ENCODE assay signal across 9 mouse cellular contexts in genomic region chr17:8264638-8265037, GRCm38 (mm10). TPM values are rescaled to one million over a fixed set of nuclear protein-coding genes. Genes with fewer than 3 reads are reported as not detected.
DNase-seq lines count a peak whose midpoint lies in the region.
"Had no signal": no experiment of that assay in that cellular context is flagged by ENCODE, and none has a peak within 500 bp of the region (broad histone marks: within the 10 kb centered on the region; RNA-seq: fewer than 3 reads in every experiment).

No protein-coding gene starts in this region.

- DNase-seq in 416B (ENCODE audit: low read depth) (peak; percentile 75), adipocyte (ENCODE audit: low spot score) (peak; percentile 90)
- DNase-seq in cerebellum, postnatal 25 days: peak; percentile 55 to 66
- peak; percentile 51 to 89 for DNase-seq in frontal cortex, adult 2 months (ENCODE audit: extremely low spot score in 1 of 2, low spot score in 1 of 2)
- DNase-seq in induced T-regulatory cell, adult 2 months (ENCODE audit: low read depth): peak; percentile 78
- peak; percentile 40 to 80 for DNase-seq in layer of hippocampus, postnatal 14 days (ENCODE audit: low spot score in 2 of 2)
- DNase-seq in lung, postnatal 25 days (ENCODE audit: low spot score): peak; percentile 73
- peak; percentile 72 for DNase-seq in right cerebral cortex, adult 18-20 months

RNA-seq across cellular contexts. Expression of gene Mpc1, which starts 18.1 kb away (rescaled TPM):
- 383 and 417 TPM in 2 replicates for polyA plus RNA-seq in frontal cortex, adult 2 months (2012; rRNA removed)
- total RNA-seq in layer of hippocampus, postnatal 14 days (2021): 100 to 1,000 TPM; 165 to 175 TPM

RNA-seq across cellular contexts. Expression of gene Ccr6, which starts 28.8 kb away (rescaled TPM):
- polyA plus RNA-seq in frontal cortex, adult 2 months (2012; rRNA removed): 0.08 TPM in 1 of 2 replicates, not detected in the other
- not detected for total RNA-seq in layer of hippocampus, postnatal 14 days (2021)
- total RNA-seq: gastrocnemius, postnatal 10 days had no signal

RNA-seq across cellular contexts. Expression of gene Sft2d1, which starts 46.3 kb away (rescaled TPM):
- 117 and 134 TPM in 2 replicates for polyA plus RNA-seq in frontal cortex, adult 2 months (2012; rRNA removed)
- total RNA-seq in layer of hippocampus, postnatal 14 days (2021): 10 to 100 TPM; 55.7 to 58.9 TPM

Comparison
In these comparisons a context has a peak if more than half of its experiments do, and no peak if none do; other contexts are left out.
1. Peak in every context shown above with its lines: DNase-seq.